Mouse (Mus musculus): ENCODE data around the gene Dnah6. TPM values are rescaled to one million over a fixed set of nuclear protein-coding genes. Genes with fewer than 3 reads are reported as not detected.

Gene Dnah6
- polyA plus RNA-seq, 2 experiments: 0.04 to 0.06 TPM

- Histone ChIP-seq H3K4me1 (ENCODE audit: control insufficient read depth, insufficient read depth, low read length) (no peaks in the 10 kb centered on the region), H3K4me2 (replicated peaks; ENCODE audit: low read depth, low read length, severe bottlenecking) (no peak overlapping the region), H3K9ac (ENCODE audit: low read depth, low read length, severe bottlenecking) (no peak overlapping the region), H3K27me3 (ENCODE audit: control insufficient read depth, insufficient read depth, low read length) (no peaks in the 10 kb centered on the region), H3K9me3 (ENCODE audit: control insufficient read depth, low read length) (no peaks in the 10 kb centered on the region), H3K36me3 (ENCODE audit: control insufficient read depth, insufficient read depth, low read length) (no peaks in the 10 kb centered on the region), H3K4me3 (replicated peaks; ENCODE audit: low read length) (no peak overlapping the region), H3K27ac (replicated peaks; ENCODE audit: low read depth, low read length) (no peak overlapping the region)
- DNase-seq (ENCODE audit: low spot score) (no peak), ATAC-seq (ENCODE audit: low FRiP score, low read depth) (no peak)
- no peak for TF ChIP-seq POLR2A (IDR thresholded peaks at IDR 0.05; ENCODE audit: borderline replicate concordance, extremely low read depth, insufficient read depth, insufficient read length)
Measured at GRCm38 (mm10) chr6:73211602-73212001, 9.8 kb downstream of the Dnah6 start.

- no peak overlapping the region for H3K27ac ChIP-seq (replicated peaks; ENCODE audit: low read depth, low read length)
- 76% methylated on average over 3 of the region's 3 CpGs for WGBS
- no peak overlapping the region for H3K9ac ChIP-seq (ENCODE audit: low read depth, low read length, severe bottlenecking)
- DNase-seq (ENCODE audit: low spot score) (no peak), ATAC-seq (ENCODE audit: low FRiP score, low read depth) (no peak)
- no peaks in the 10 kb centered on the region for H3K36me3 ChIP-seq (ENCODE audit: control insufficient read depth, insufficient read depth, low read length)
- H3K4me1 ChIP-seq (ENCODE audit: control insufficient read depth, insufficient read depth, low read length): no peaks in the 10 kb centered on the region
- H3K4me3 ChIP-seq (replicated peaks; ENCODE audit: low read length): no peak overlapping the region
- no peaks in the 10 kb centered on the region for H3K9me3 ChIP-seq (ENCODE audit: control insufficient read depth, low read length)
- no peak overlapping the region for H3K4me2 ChIP-seq (replicated peaks; ENCODE audit: low read depth, low read length, severe bottlenecking)
- no peak for TF ChIP-seq POLR2A (IDR thresholded peaks at IDR 0.05; ENCODE audit: borderline replicate concordance, extremely low read depth, insufficient read depth, insufficient read length)
- H3K27me3 ChIP-seq (ENCODE audit: control insufficient read depth, insufficient read depth, low read length): no peaks in the 10 kb centered on the region
Measured at GRCm38 (mm10) chr6:73211036-73211435, 10.4 kb downstream of the Dnah6 start.

- no peak for TF ChIP-seq POLR2A (IDR thresholded peaks at IDR 0.05; ENCODE audit: borderline replicate concordance, extremely low read depth, insufficient read depth, insufficient read length)
- Histone ChIP-seq H3K27me3 (ENCODE audit: control insufficient read depth, insufficient read depth, low read length) (no peaks in the 10 kb centered on the region), H3K4me1 (ENCODE audit: control insufficient read depth, insufficient read depth, low read length) (no peaks in the 10 kb centered on the region), H3K9me3 (ENCODE audit: control insufficient read depth, low read length) (no peaks in the 10 kb centered on the region), H3K4me3 (replicated peaks; ENCODE audit: low read length) (no peak overlapping the region), H3K4me2 (replicated peaks; ENCODE audit: low read depth, low read length, severe bottlenecking) (no peak overlapping the region), H3K9ac (ENCODE audit: low read depth, low read length, severe bottlenecking) (no peak overlapping the region), H3K27ac (replicated peaks; ENCODE audit: low read depth, low read length) (no peak overlapping the region), H3K36me3 (ENCODE audit: control insufficient read depth, insufficient read depth, low read length) (no peaks in the 10 kb centered on the region)
- no peak for ATAC-seq (ENCODE audit: low FRiP score, low read depth)
- DNase-seq (ENCODE audit: low spot score): no peak
- WGBS: 82% methylated on average over 4 of the region's 4 CpGs
Measured at GRCm38 (mm10) chr6:73210445-73210972, 10.9 kb downstream of the Dnah6 start.

- Histone ChIP-seq H3K4me3 (replicated peaks; ENCODE audit: low read length) (no peak overlapping the region), H3K9ac (ENCODE audit: low read depth, low read length, severe bottlenecking) (no peak overlapping the region), H3K27ac (replicated peaks; ENCODE audit: low read depth, low read length) (no peak overlapping the region), H3K4me2 (replicated peaks; ENCODE audit: low read depth, low read length, severe bottlenecking) (no peak overlapping the region), H3K36me3 (ENCODE audit: control insufficient read depth, insufficient read depth, low read length) (no peaks in the 10 kb centered on the region), H3K27me3 (ENCODE audit: control insufficient read depth, insufficient read depth, low read length) (no peaks in the 10 kb centered on the region), H3K4me1 (ENCODE audit: control insufficient read depth, insufficient read depth, low read length) (no peaks in the 10 kb centered on the region), H3K9me3 (ENCODE audit: control insufficient read depth, low read length) (no peaks in the 10 kb centered on the region)
- TF ChIP-seq POLR2A (IDR thresholded peaks at IDR 0.05; ENCODE audit: borderline replicate concordance, extremely low read depth, insufficient read depth, insufficient read length): no peak
- ATAC-seq (ENCODE audit: low FRiP score, low read depth) (no peak), DNase-seq (ENCODE audit: low spot score) (no peak)
- WGBS: 84% methylated on average over 6 of the region's 6 CpGs
Measured at GRCm38 (mm10) chr6:73209598-73209997, 11.9 kb downstream of the Dnah6 start.

GRCm38 (mm10) chr6:73204937-73205336, 16.5 kb downstream of the Dnah6 start:
- H3K4me3 ChIP-seq (replicated peaks; ENCODE audit: low read length): no peak overlapping the region
- no peak overlapping the region for H3K4me2 ChIP-seq (replicated peaks; ENCODE audit: low read depth, low read length, severe bottlenecking)
- no peak for DNase-seq (ENCODE audit: low spot score)
- peaks cover 3% of the 10 kb centered on the region for H3K4me1 ChIP-seq (ENCODE audit: control insufficient read depth, insufficient read depth, low read length)
- 85% methylated on average over 4 of the region's 4 CpGs for WGBS
- H3K27me3 ChIP-seq (ENCODE audit: control insufficient read depth, insufficient read depth, low read length): no peaks in the 10 kb centered on the region
- no peak overlapping the region for H3K27ac ChIP-seq (replicated peaks; ENCODE audit: low read depth, low read length)
- H3K9ac ChIP-seq (ENCODE audit: low read depth, low read length, severe bottlenecking): no peak overlapping the region
- no peak for TF ChIP-seq POLR2A (IDR thresholded peaks at IDR 0.05; ENCODE audit: borderline replicate concordance, extremely low read depth, insufficient read depth, insufficient read length)
- no peaks in the 10 kb centered on the region for H3K9me3 ChIP-seq (ENCODE audit: control insufficient read depth, low read length)
- H3K36me3 ChIP-seq (ENCODE audit: control insufficient read depth, insufficient read depth, low read length): no peaks in the 10 kb centered on the region
- ATAC-seq (ENCODE audit: low FRiP score, low read depth): no peak

- Histone ChIP-seq H3K27me3 (ENCODE audit: control insufficient read depth, insufficient read depth, low read length) (no peaks in the 10 kb centered on the region), H3K27ac (replicated peaks; ENCODE audit: low read depth, low read length) (no peak overlapping the region), H3K36me3 (ENCODE audit: control insufficient read depth, insufficient read depth, low read length) (no peaks in the 10 kb centered on the region), H3K9ac (ENCODE audit: low read depth, low read length, severe bottlenecking) (no peak overlapping the region), H3K9me3 (ENCODE audit: control insufficient read depth, low read length) (no peaks in the 10 kb centered on the region), H3K4me3 (replicated peaks; ENCODE audit: low read length) (no peak overlapping the region), H3K4me2 (replicated peaks; ENCODE audit: low read depth, low read length, severe bottlenecking) (no peak overlapping the region), H3K4me1 (ENCODE audit: control insufficient read depth, insufficient read depth, low read length) (peaks cover 3% of the 10 kb centered on the region)
- ATAC-seq (ENCODE audit: low FRiP score, low read depth) (no peak), DNase-seq (ENCODE audit: low spot score) (no peak)
- WGBS: 73% methylated on average over 2 of the region's 2 CpGs
- TF ChIP-seq POLR2A (IDR thresholded peaks at IDR 0.05; ENCODE audit: borderline replicate concordance, extremely low read depth, insufficient read depth, insufficient read length): no peak
Measured at GRCm38 (mm10) chr6:73203724-73204123, 17.7 kb downstream of the Dnah6 start.
